Mouse (Mus musculus) small intestine, adult 2 months (tissue): ENCODE measurements around the gene Slc17a8.

Source experiments
- CTCF ChIP-seq: fragments of 200-500 bp; IDR thresholded peaks from 2 replicates; pipeline ENCODE4 v1.5.1; 2012; ENCODE audit warnings: low read depth, mild to moderate bottlenecking, control low read depth, inconsistent platforms, low read length, moderate library complexity, mixed read lengths; ENCODE audit not compliant: insufficient replicate concordance, insufficient read length; ENCODE audit errors: extremely low read depth
- POLR2A ChIP-seq: fragments of 200-500 bp; IDR thresholded peaks from 2 replicates; pipeline ENCODE4 v1.6.1; 2012; ENCODE audit warnings: low read depth, mild to moderate bottlenecking, control low read depth, inconsistent platforms, low read length, moderate library complexity

- TF ChIP-seq POLR2A (no peak), CTCF (no peak)
Observed at GRCm38 (mm10) chr10:89621129-89621528, at the start of gene Slc17a8.
